Mouse (Mus musculus): ENCODE results near the gene Rnpepl1. TPM values are rescaled to one million over a fixed set of nuclear protein-coding genes. Genes with fewer than 3 reads are reported as not detected.
"Not testable (repeated sequence)": the region's sequence is repeated elsewhere in the genome, so short reads cannot be mapped to it uniquely, and the experiment has no call there.

Gene Rnpepl1
- total and polyA plus RNA-seq, 2 experiments from 2014 or later: 36.3 to 73.2 TPM

DNA sequence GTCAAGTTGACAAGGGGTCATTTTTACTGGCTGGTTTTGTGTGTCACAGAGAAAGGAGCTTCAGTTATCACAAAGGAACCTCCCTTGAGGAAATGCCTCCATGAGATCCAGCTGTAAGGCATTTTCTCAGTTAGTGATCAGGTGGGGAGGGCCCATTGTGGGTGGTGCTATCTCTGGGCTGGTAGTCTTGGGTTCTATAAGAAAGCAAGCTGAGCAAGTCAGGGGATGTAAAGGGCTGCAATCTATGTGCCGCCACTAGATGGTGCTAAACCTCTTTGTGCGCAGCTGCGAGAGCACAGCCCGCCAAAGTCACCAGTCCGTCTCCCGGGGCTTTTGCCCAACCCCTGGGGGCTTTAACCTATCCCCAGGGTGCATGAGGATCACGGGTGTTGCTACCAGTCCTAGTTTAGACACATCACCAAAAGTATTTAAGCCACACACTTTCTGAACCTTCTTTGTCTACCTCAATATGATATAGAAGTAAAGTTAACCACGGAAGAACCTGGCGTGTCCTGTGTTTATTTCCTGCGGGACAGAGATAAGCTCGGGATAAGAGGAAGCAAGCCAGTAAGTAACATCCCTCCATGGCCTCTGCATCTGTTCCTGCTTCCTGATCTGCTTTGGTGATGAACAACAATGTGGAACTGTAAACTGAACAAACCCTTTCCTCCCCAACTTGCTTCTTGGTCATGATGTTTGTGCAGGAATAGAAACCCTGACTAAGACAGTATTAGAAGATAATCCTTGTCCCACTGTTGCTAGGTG is 46.2 kb downstream of the Rnpepl1 start:
- not testable (repeated sequence) for DNase-seq (ENCODE audit: low spot score); H3K4me3 ChIP-seq (ENCODE audit: low read depth, low read length); H3K9ac ChIP-seq (replicated peaks; ENCODE audit: low read depth, low read length); H3K27me3 ChIP-seq (ENCODE audit: control insufficient read depth, insufficient read depth, low read length); H3K9me3 ChIP-seq (replicated peaks; ENCODE audit: control insufficient read depth, low read length); H3K36me3 ChIP-seq (replicated peaks; ENCODE audit: control insufficient read depth, insufficient read depth, low read length); H3K27ac ChIP-seq (ENCODE audit: low read depth); H3K4me1 ChIP-seq (ENCODE audit: control insufficient read depth, insufficient read depth)
- peak overlapping the region; percentile 28; the same call in 1 of the 2 replicates for H3K4me2 ChIP-seq (ENCODE audit: low read depth, low read length)
- 4% methylated on average over 11 of the region's 11 CpGs for WGBS
- TF ChIP-seq CTCF (IDR thresholded peaks at IDR 0.05; ENCODE audit: low read depth): peak; percentile 58
- ATAC-seq (ENCODE audit: insufficient read depth, low read depth): peak; percentile 53; the same call in 1 of the 2 replicates

DNA sequence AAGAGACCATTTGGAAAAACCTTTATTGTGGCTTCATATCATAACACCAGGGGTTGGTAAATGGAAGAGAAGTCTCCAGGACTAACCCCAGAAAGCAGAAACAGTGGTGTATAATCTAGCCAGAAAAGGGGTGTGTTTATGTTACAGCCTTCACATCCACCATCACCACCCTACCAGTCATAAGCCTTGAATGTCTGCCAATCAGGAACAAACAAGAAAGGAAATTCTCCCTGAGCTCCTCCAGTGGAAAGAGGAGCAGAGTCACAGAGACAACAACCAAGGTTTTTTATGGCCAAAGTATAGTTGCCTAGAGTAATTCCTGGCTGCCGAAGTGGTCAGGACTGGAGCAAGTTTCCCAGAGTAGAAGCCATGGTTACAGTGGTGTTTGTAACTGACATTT is 48.4 kb downstream of the Rnpepl1 start:
- no peak for DNase-seq (ENCODE audit: low spot score)
- Histone ChIP-seq H3K9me3 (replicated peaks; ENCODE audit: control insufficient read depth, low read length) (no peaks in the 10 kb centered on the region), H3K4me1 (ENCODE audit: control insufficient read depth, insufficient read depth) (no peaks in the 10 kb centered on the region), H3K27ac (ENCODE audit: low read depth) (no peak overlapping the region), H3K4me3 (ENCODE audit: low read depth, low read length) (no peak overlapping the region), H3K9ac (replicated peaks; ENCODE audit: low read depth, low read length) (no peak overlapping the region), H3K27me3 (ENCODE audit: control insufficient read depth, insufficient read depth, low read length) (no peaks in the 10 kb centered on the region), H3K4me2 (ENCODE audit: low read depth, low read length) (no peak overlapping the region), H3K36me3 (replicated peaks; ENCODE audit: control insufficient read depth, insufficient read depth, low read length) (no peaks in the 10 kb centered on the region)
- TF ChIP-seq EP300 (IDR thresholded peaks at IDR 0.05; ENCODE audit: low read depth) (no peak), CTCF (IDR thresholded peaks at IDR 0.05; ENCODE audit: low read depth) (no peak)
- no peak for ATAC-seq (ENCODE audit: insufficient read depth, low read depth)
- WGBS: 74% methylated on average over 1 of the region's 1 CpGs

DNA sequence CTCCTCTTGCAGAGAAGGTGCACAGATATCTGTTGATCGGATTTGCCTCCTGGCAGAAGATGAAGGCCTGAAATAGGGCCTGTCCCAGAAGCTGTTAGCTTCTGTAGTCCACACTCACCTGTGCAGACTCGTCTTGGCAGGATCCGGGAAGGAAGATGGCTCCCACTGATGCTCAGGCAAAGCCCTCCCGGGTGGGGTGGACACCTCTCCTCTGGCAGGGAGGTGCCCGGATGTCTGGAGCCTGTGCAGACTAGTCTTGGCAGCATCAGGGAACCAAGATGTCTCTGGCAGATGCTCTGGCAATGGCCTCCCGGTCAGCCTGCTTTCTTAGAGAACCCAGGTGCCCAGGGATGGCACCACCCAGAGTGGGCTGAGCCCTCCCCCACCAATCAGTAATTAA is 60.2 kb downstream of the Rnpepl1 start:
- not testable (repeated sequence) for H3K9me3 ChIP-seq (replicated peaks; ENCODE audit: control insufficient read depth, low read length); ATAC-seq (ENCODE audit: insufficient read depth, low read depth); H3K27ac ChIP-seq (ENCODE audit: low read depth); DNase-seq (ENCODE audit: low spot score); H3K27me3 ChIP-seq (ENCODE audit: control insufficient read depth, insufficient read depth, low read length); H3K4me3 ChIP-seq (ENCODE audit: low read depth, low read length); H3K4me2 ChIP-seq (ENCODE audit: low read depth, low read length); H3K9ac ChIP-seq (replicated peaks; ENCODE audit: low read depth, low read length); H3K36me3 ChIP-seq (replicated peaks; ENCODE audit: control insufficient read depth, insufficient read depth, low read length)
- H3K4me1 ChIP-seq (ENCODE audit: control insufficient read depth, insufficient read depth): peaks cover 11% of the 10 kb centered on the region
- WGBS: 84% methylated on average over 6 of the region's 6 CpGs

DNA sequence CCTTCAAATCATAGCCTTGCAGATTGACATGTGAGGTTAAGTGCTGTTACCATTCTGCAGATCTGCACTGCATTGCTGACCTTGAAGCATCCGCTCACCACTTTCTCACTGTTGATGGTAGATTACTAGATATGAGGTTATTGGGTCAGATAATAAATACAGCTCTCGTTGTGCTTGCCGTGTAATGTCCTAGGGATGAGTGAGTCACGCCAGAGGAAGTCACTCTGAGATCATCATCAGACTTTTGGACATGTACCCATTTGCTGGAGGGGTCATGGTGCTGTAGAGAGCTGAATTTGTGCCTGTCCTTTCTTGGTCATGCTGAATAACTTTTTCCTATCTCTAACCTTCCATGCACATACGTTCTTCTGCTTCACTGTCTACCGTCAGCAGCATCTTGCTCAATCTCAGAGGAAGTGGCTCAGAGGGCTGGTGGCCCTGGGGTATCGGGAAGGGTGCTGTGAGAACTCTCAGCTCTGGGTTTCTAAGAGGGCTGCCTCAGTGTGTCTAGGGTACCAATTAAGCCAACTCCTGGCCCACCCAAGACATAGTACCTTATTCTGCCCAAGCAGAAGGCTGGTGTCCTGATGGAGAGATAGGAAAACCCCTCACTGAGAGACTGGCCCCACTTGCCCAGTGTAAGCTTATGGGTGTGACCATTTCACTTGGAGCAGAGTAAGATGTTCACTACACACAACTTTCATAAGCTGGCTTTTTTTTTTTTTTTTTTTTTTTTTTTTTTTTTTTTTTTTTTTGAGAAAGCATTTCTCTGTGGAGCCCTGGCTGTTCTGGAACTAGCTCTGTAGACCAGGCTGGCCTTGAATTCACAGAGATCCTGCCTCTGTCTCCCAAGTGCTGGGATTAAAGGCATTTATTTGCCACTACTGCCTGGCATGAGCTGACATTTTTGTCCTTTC is 61.6 kb downstream of the Rnpepl1 start:
- no peak for TF ChIP-seq EP300 (IDR thresholded peaks at IDR 0.05; ENCODE audit: low read depth)
- no peak for TF ChIP-seq CTCF (IDR thresholded peaks at IDR 0.05; ENCODE audit: low read depth)
- DNase-seq (ENCODE audit: low spot score) (no peak), ATAC-seq (ENCODE audit: insufficient read depth, low read depth) (no peak)
- Histone ChIP-seq H3K27ac (ENCODE audit: low read depth) (peak overlapping the region; percentile 8; the same call in 1 of the 2 replicates), H3K4me2 (ENCODE audit: low read depth, low read length) (no peak overlapping the region), H3K4me3 (ENCODE audit: low read depth, low read length) (no peak overlapping the region), H3K9me3 (replicated peaks; ENCODE audit: control insufficient read depth, low read length) (no peaks in the 10 kb centered on the region), H3K4me1 (ENCODE audit: control insufficient read depth, insufficient read depth) (peaks cover 18% of the 10 kb centered on the region), H3K36me3 (replicated peaks; ENCODE audit: control insufficient read depth, insufficient read depth, low read length) (no peaks in the 10 kb centered on the region), H3K27me3 (ENCODE audit: control insufficient read depth, insufficient read depth, low read length) (no peaks in the 10 kb centered on the region), H3K9ac (replicated peaks; ENCODE audit: low read depth, low read length) (no peak overlapping the region)
- 70% methylated on average over 7 of the region's 7 CpGs for WGBS

DNA sequence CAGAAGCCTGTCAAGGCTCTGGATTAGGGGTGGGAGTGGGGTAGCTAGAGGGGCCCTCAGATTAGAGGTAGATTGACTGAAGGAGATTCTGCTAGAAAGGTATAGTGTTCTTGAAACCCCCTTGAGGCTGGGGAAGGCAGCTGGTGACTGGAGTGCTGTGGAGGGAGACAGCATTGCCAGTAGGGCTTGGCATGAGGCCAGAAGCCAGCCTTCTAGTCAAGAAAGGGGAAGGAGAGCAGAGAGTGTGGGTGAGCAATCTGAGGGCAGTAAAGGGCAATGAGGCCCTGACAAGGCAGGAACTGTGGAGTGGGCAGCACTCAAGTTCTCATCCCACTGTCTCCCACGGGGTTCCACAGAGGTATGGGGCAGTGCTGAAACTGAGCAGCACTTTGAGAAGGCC is 62.3 kb downstream of the Rnpepl1 start:
- Histone ChIP-seq H3K36me3 (replicated peaks; ENCODE audit: control insufficient read depth, insufficient read depth, low read length) (no peaks in the 10 kb centered on the region), H3K4me2 (ENCODE audit: low read depth, low read length) (no peak overlapping the region), H3K27ac (ENCODE audit: low read depth) (peak overlapping the region; percentile 8; the same call in 1 of the 2 replicates), H3K9ac (replicated peaks; ENCODE audit: low read depth, low read length) (no peak overlapping the region), H3K27me3 (ENCODE audit: control insufficient read depth, insufficient read depth, low read length) (no peaks in the 10 kb centered on the region), H3K4me3 (ENCODE audit: low read depth, low read length) (no peak overlapping the region), H3K9me3 (replicated peaks; ENCODE audit: control insufficient read depth, low read length) (no peaks in the 10 kb centered on the region), H3K4me1 (ENCODE audit: control insufficient read depth, insufficient read depth) (peaks cover 18% of the 10 kb centered on the region)
- peak; percentile 58 for DNase-seq (ENCODE audit: low spot score)
- TF ChIP-seq EP300 (IDR thresholded peaks at IDR 0.05; ENCODE audit: low read depth): no peak
- TF ChIP-seq CTCF (IDR thresholded peaks at IDR 0.05; ENCODE audit: low read depth): no peak
- 0% methylated on average over 1 of the region's 1 CpGs for WGBS
- ATAC-seq (ENCODE audit: insufficient read depth, low read depth): peak; percentile 66

Other genes starting within 250 kb of the Rnpepl1 start
- gene Gpc1, start 79.1 kb upstream of the Rnpepl1 start, total RNA-seq (2014; rRNA removed; ENCODE audit: low replicate concordance): 201 and 227 TPM in 2 replicates
- gene Gpc1, start 79.1 kb upstream of the Rnpepl1 start, polyA plus RNA-seq (2015; fragmentation: Nextera tagmentation; extraction: Ambion mirVana): 52.1 and 53.9 TPM in 2 replicates
- gene Ankmy1, start 7.9 kb upstream of the Rnpepl1 start, total RNA-seq (2014; rRNA removed; ENCODE audit: low replicate concordance): not detected in 2 replicates
- gene Ankmy1, start 7.9 kb upstream of the Rnpepl1 start, polyA plus RNA-seq (2015; fragmentation: Nextera tagmentation; extraction: Ambion mirVana): 0.10 TPM in 1 of 2 replicates, not detected in the other
- gene Dusp28, start 3.8 kb upstream of the Rnpepl1 start, total RNA-seq (2014; rRNA removed; ENCODE audit: low replicate concordance): 23.5 and 26.8 TPM in 2 replicates
- 21.4 and 25.2 TPM in 2 replicates for gene Dusp28, start 3.8 kb upstream of the Rnpepl1 start, polyA plus RNA-seq (2015; fragmentation: Nextera tagmentation; extraction: Ambion mirVana)
- gene Capn10, start 23.6 kb downstream of the Rnpepl1 start, total RNA-seq (2014; rRNA removed; ENCODE audit: low replicate concordance): 41.9 and 46.3 TPM in 2 replicates
- gene Capn10, start 23.6 kb downstream of the Rnpepl1 start, polyA plus RNA-seq (2015; fragmentation: Nextera tagmentation; extraction: Ambion mirVana): 10.7 and 12.0 TPM in 2 replicates
- gene Gpr35, start 40.1 kb downstream of the Rnpepl1 start, total RNA-seq (2014; rRNA removed; ENCODE audit: low replicate concordance): 0.23 and 0.85 TPM in 2 replicates
- 0.27 and 0.34 TPM in 2 replicates for gene Gpr35, start 40.1 kb downstream of the Rnpepl1 start, polyA plus RNA-seq (2015; fragmentation: Nextera tagmentation; extraction: Ambion mirVana)
- gene Aqp12, start 95.6 kb downstream of the Rnpepl1 start, total RNA-seq (2014; rRNA removed; ENCODE audit: low replicate concordance): not detected in 2 replicates
- not detected in 2 replicates for gene Aqp12, start 95.6 kb downstream of the Rnpepl1 start, polyA plus RNA-seq (2015; fragmentation: Nextera tagmentation; extraction: Ambion mirVana)
- gene Kif1a, start 191.2 kb downstream of the Rnpepl1 start, total RNA-seq (2014; rRNA removed; ENCODE audit: low replicate concordance): 15.6 and 16.4 TPM in 2 replicates
- 7.2 and 7.3 TPM in 2 replicates for gene Kif1a, start 191.2 kb downstream of the Rnpepl1 start, polyA plus RNA-seq (2015; fragmentation: Nextera tagmentation; extraction: Ambion mirVana)
- gene Agxt, start 224.5 kb downstream of the Rnpepl1 start, total RNA-seq (2014; rRNA removed; ENCODE audit: low replicate concordance): 0.15 TPM in 1 of 2 replicates, not detected in the other
- gene Agxt, start 224.5 kb downstream of the Rnpepl1 start, polyA plus RNA-seq (2015; fragmentation: Nextera tagmentation; extraction: Ambion mirVana): 0.12 TPM in 1 of 2 replicates, not detected in the other